Mouse (Mus musculus): Measurements from ENCODE around the gene Slc17a3.

Gene Slc17a3

GRCm38 (mm10) chr13:23873141-23873540, 33.9 kb downstream of the Slc17a3 start:
- no peak for DNase-seq (ENCODE audit: low read depth)

- no peak for DNase-seq (ENCODE audit: low read depth)
Measured at GRCm38 (mm10) chr13:23879106-23879505, 39.9 kb downstream of the Slc17a3 start.

GRCm38 (mm10) chr13:23879636-23880035, 40.4 kb downstream of the Slc17a3 start:
- no peak for DNase-seq (ENCODE audit: low read depth)

- DNase-seq (ENCODE audit: low read depth), result no peak
Measured at GRCm38 (mm10) chr13:23885540-23885939, 46.3 kb downstream of the Slc17a3 start.

- no peak for DNase-seq (ENCODE audit: low read depth)
Measured at GRCm38 (mm10) chr13:23887026-23887725, 47.9 kb downstream of the Slc17a3 start.

GRCm38 (mm10) chr13:23889011-23889605, 49.9 kb downstream of the Slc17a3 start:
- DNase-seq (ENCODE audit: low read depth), result no peak

- no peak for DNase-seq (ENCODE audit: low read depth)
Measured at GRCm38 (mm10) chr13:23892592-23893268, 53.5 kb downstream of the Slc17a3 start.

GRCm38 (mm10) chr13:23893269-23893593, 54.0 kb downstream of the Slc17a3 start:
- DNase-seq (ENCODE audit: low read depth), result no peak

- DNase-seq (ENCODE audit: low read depth), result no peak
Measured at GRCm38 (mm10) chr13:23898242-23898641, 59.0 kb downstream of the Slc17a3 start.

- no peak for DNase-seq (ENCODE audit: low read depth)
Measured at GRCm38 (mm10) chr13:23906906-23907305, 67.7 kb downstream of the Slc17a3 start.

GRCm38 (mm10) chr13:23910121-23910520, 70.9 kb downstream of the Slc17a3 start:
- no peak for DNase-seq (ENCODE audit: low read depth)
